Mouse (Mus musculus) WW6 (cell line): Measurements from ENCODE around the gene Traf1.

Experiments
- DNase-seq: peaks from one replicate; pipeline ENCODE4 v3.0.0-alpha.2; 2013; ENCODE audit warnings: low read depth, low spot score

The Traf1 gene

GRCm38 (mm10) chr2:34902731-34903130, 58.8 kb downstream of the Traf1 start:
- DNase-seq: no peak

- DNase-seq: no peak
These were observed 59.8 kb downstream of the Traf1 start for GRCm38 (mm10) chr2:34901726-34902125.

- DNase-seq: no peak
These were observed 61.2 kb downstream of the Traf1 start for GRCm38 (mm10) chr2:34900412-34900811.

- DNase-seq: no peak
These were observed 61.9 kb downstream of the Traf1 start for GRCm38 (mm10) chr2:34899682-34900081.

GRCm38 (mm10) chr2:34897820-34898219, 63.8 kb downstream of the Traf1 start:
- no peak for DNase-seq

GRCm38 (mm10) chr2:34896821-34897460, 64.6 kb downstream of the Traf1 start:
- DNase-seq: no peak

- no peak for DNase-seq
These were observed 66.0 kb downstream of the Traf1 start for GRCm38 (mm10) chr2:34895503-34896113.

GRCm38 (mm10) chr2:34893950-34894349, 67.6 kb downstream of the Traf1 start:
- DNase-seq: no peak
